Mouse (Mus musculus): Measurements from ENCODE around the gene Ankrd44.

GRCm38 (mm10) chr1:54802703-54803102 is 123.5 kb downstream of the Ankrd44 start:
- TF ChIP-seq CTCF (IDR thresholded peaks at IDR 0.05; ENCODE audit: borderline replicate concordance, insufficient read depth, low read depth, low read length) (no peak), POLR2A (IDR thresholded peaks at IDR 0.05; ENCODE audit: borderline replicate concordance, insufficient read depth, low read length) (no peak)
